Mouse (Mus musculus): ENCODE measurements around the gene Psd4.

DNA sequence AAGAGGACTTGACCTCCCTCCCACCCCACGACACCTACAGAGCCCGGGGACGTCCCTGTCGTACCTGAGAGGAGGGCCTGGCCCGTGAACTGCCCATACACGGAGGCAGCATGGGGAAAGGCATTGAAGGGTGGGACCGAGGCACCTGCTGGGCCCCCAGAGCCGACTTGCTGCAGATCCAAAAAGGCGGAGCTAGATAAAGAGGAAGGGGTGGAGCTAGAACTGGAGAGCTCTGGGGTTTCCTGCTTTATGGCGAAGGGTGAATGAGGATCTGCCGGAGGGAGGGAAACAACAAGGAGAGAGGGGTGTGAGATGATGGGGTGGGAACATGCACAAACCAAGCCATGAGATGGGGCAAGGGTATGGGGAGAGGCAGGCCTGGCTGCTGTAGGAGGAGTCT is 68.3 kb downstream of the Psd4 start:
- TF ChIP-seq CTCF (IDR thresholded peaks at IDR 0.05; ENCODE audit: extremely low read depth, insufficient read depth, insufficient read length, insufficient replicate concordance): no peak
- no peak for TF ChIP-seq POLR2A (IDR thresholded peaks at IDR 0.05; ENCODE audit: low read depth, low read length)

Measured in spleen, adult 2 months (tissue).